Mouse (Mus musculus): ENCODE measurements around the gene Phf14. TPM values are rescaled to one million over a fixed set of nuclear protein-coding genes. Genes with fewer than 3 reads are reported as not detected.
"Not testable (repeated sequence)": the region's sequence is repeated elsewhere in the genome, so short reads cannot be mapped to it uniquely, and the experiment has no call there.

The Phf14 gene
- polyA plus RNA-seq, 1 experiment from 2014 or later: 101 TPM

DNA sequence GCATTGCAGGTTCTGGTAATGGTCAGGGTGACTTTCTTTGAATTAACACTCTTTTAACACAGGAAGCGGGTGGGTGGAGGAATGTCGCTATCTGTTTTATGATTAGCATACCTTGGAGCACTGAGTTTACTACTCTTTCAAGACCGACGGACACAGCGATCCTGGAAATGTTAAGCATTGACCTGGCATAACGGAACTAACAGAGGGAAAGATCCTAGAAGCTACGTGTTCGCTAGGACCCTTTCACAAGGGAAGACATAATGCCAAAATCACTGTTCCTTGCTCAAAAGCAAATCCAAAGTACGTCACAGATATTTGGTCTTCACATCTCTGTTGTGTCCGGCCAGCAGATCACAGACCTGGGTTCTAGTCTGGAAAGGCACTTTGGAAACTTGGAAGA, 199.7 kb downstream of the Phf14 start:
- Histone ChIP-seq H3K36me3 (no peaks in the 10 kb centered on the region), H3K4me3 (no peak overlapping the region), H3K9ac (no peak overlapping the region), H3K4me1 (no peaks in the 10 kb centered on the region), H3K27ac (no peak overlapping the region), H3K27me3 (replicated peaks) (no peaks in the 10 kb centered on the region), H3K4me2 (replicated peaks) (no peak overlapping the region), H3K9me3 (no peaks in the 10 kb centered on the region)
- no peak for ATAC-seq (ENCODE audit: low FRiP score, low read depth)
- 65% methylated on average over 10 of the region's 10 CpGs for WGBS

DNA sequence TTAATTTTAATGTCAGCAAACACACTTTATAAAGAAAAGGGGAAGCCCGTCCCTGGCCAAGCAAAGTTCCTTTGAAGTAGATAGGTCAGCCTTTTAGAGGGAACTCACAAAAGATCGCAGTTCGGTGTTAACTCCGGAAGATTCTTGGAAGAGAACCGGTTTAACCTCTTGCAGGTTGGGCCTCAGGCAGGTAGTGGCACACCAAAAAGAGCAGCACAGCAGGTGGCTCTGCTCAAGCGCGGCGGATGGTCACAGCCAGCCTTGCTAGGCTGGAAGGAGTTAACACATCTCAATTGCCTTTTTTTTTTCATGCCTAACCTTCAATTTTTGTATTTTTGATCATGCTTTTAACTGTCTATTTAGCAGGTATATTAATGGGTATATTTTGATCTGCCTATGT, 200.2 kb downstream of the Phf14 start:
- no peaks in the 10 kb centered on the region for H3K4me1 ChIP-seq
- H3K4me2 ChIP-seq (replicated peaks): no peak overlapping the region
- H3K27me3 ChIP-seq (replicated peaks): no peaks in the 10 kb centered on the region
- no peak overlapping the region for H3K4me3 ChIP-seq
- no peak overlapping the region for H3K27ac ChIP-seq
- H3K9ac ChIP-seq: no peak overlapping the region
- whole genome bisulfite sequencing: 25% methylated on average over 8 of the region's 8 CpGs
- H3K36me3 ChIP-seq: no peaks in the 10 kb centered on the region
- no peaks in the 10 kb centered on the region for H3K9me3 ChIP-seq
- no peak for ATAC-seq (ENCODE audit: low FRiP score, low read depth)

DNA sequence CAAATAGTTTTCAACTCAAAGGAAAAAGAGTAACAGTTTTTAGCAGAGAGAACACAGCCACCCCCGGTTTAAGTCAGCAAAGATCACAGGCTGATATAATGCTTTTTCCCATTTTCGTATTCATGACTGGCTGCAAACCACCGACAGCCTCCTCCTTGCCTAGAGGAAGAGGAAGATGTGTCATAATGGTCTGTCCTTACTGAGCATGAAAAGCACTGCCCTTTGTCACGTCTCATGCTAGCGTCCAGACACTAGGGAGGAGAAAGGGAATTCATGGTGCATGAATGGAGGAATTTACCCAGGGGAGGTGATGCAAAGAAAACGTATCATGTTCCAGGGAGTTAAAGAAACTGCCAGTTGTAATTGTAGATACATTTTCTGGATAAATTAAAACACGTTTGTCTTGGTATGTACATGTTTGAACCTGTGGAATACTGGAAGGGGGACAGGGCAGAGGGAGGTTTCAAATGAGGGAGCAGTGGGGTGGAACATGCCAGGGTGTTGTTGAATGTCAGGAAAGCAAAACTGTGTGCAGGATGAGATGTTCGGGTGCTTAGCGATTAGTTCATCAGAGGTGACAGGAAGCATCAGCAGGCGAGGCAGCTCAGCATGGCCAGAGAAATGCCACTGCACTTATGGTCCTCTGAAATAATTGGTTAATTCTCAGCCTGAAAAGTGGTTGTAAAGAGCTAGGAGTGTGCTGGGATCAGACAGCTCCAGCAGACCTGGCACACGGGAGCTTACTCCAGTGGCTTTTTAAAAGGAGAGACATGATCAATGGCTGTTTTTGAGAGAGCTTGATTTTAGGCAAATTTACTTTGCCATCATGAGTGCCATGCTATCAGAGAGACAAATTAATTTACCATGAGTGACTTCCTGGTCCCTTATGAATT, 209.6 kb downstream of the Phf14 start:
- H3K36me3 ChIP-seq: no peaks in the 10 kb centered on the region
- H3K27ac ChIP-seq: peak overlapping the region; percentile 46; the same call in 1 of the 2 replicates
- no peaks in the 10 kb centered on the region for H3K9me3 ChIP-seq
- no peaks in the 10 kb centered on the region for H3K27me3 ChIP-seq (replicated peaks)
- peak overlapping the region; percentile 40; the same call in 1 of the 2 replicates for H3K4me2 ChIP-seq (replicated peaks)
- no peak overlapping the region for H3K9ac ChIP-seq
- peak; percentile 41; the same call in 1 of the 2 replicates for ATAC-seq (ENCODE audit: low FRiP score, low read depth)
- H3K4me1 ChIP-seq: peaks cover 22% of the 10 kb centered on the region; the same call in 1 of the 2 replicates
- 43% methylated on average over 11 of the region's 11 CpGs for WGBS
- H3K4me3 ChIP-seq: no peak overlapping the region

DNA sequence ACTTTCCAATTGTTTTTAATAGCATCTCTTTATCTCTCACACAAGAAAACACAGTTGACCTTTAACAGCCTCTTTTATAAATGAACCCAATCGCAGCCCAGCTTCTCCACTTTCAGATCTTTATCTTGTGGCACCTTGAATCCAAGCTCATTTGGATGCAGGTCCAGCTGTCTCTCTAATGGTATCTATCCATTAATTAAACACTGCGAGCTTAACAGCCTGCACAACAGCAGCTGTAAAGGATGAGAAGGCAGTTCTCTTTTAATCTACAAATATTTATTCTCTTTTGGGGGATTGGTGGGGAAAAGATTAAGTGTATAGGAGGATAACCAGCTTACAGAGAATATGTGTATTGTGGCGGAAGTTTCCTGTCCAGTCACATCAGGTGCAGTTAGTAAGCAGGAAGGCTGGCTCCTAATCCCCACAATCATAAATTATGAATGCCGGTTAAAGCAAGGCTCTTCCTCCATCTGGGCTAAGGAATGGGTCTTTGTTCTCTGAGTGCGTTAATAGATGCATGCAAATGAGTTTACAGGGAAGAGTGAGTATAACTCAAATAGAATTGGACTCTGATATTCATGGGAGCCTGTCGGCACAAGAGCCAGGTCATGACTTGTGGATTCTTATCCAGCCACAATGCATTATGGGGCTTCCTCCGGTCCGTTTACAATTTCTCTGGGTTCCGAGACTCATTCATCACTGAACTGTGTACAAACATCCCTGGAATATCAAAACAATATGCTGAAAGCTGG, 210.4 kb downstream of the Phf14 start:
- Histone ChIP-seq H3K27ac (0 out of 2 replicates have a peak overlapping the region, but pooled peaks have one; percentile 33), H3K4me1 (peaks cover 22% of the 10 kb centered on the region; the same call in 1 of the 2 replicates), H3K36me3 (no peaks in the 10 kb centered on the region), H3K4me2 (replicated peaks) (peak overlapping the region; percentile 40), H3K4me3 (no peak overlapping the region), H3K9ac (no peak overlapping the region), H3K27me3 (replicated peaks) (no peaks in the 10 kb centered on the region), H3K9me3 (no peaks in the 10 kb centered on the region)
- WGBS: 24% methylated on average over 9 of the region's 9 CpGs
- peak; percentile 82 for ATAC-seq (ENCODE audit: low FRiP score, low read depth)

DNA sequence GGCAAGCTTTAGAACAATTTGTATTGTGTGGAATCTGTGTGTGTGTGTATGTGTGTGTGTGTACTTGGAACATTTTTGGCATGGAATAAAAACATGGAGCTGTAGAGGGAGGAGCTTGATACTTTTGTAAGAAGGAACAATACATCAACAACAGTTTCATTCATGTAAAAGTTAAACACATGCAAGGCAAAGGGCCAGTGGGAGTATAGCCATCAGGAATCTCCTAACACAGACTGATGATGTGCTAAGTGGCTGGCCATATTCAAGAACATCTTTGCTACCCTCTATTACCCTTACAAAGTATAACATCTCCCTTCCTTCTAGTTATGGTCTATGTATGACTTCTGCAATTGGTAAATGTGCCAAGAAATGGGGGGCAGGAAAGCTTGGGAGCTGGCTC, 215.2 kb downstream of the Phf14 start:
- peaks cover 7% of the 10 kb centered on the region; the same call in 1 of the 2 replicates for H3K4me1 ChIP-seq
- H3K9ac ChIP-seq: no peak overlapping the region
- no peaks in the 10 kb centered on the region for H3K36me3 ChIP-seq
- H3K27me3 ChIP-seq (replicated peaks): no peaks in the 10 kb centered on the region
- H3K4me3 ChIP-seq: no peak overlapping the region
- H3K4me2 ChIP-seq (replicated peaks): no peak overlapping the region
- ATAC-seq (ENCODE audit: low FRiP score, low read depth): no peak
- H3K9me3 ChIP-seq: no peaks in the 10 kb centered on the region
- H3K27ac ChIP-seq: no peak overlapping the region

DNA sequence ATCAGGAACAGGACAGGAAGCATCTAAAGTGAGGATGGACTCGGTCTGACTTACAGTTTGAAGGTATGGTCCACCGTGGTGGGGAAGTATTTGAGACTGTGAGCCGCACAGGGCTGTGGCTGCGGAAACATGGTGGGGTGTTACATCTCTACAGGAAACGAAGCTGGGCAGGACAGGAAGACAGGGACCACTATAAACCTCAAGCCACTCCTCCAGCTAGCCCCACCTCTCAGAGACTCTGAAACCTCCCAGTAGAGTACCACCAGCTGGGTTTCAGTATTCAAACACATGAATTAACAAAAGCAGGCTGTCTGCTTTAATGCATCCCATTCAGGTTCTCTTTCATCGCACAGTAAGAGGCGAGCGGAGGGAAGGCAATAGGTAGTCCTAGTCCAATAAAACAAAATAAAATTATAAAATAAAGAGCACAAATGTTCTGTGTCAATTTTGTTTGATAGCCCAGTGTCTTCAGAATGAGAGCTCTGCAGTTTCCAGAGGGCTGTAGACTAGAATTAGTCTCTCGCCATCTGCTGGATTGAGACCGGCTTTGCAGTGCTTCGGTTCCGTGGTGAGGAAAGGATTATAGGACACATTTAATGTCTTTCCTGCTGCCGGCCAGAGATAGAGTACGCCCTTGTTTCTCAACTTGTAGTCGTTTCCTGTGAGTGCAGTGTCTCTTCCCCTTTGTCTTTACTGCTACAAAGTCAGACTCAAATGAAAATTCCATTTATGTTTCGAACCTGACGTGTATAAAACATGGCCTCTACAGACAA, 217.6 kb downstream of the Phf14 start:
- Histone ChIP-seq H3K27me3 (replicated peaks) (no peaks in the 10 kb centered on the region), H3K36me3 (no peaks in the 10 kb centered on the region), H3K4me3 (no peak overlapping the region), H3K27ac (no peak overlapping the region), H3K9ac (no peak overlapping the region), H3K4me1 (no peaks in the 10 kb centered on the region), H3K9me3 (no peaks in the 10 kb centered on the region), H3K4me2 (replicated peaks) (peak overlapping the region; percentile 25)
- 33% methylated on average over 17 of the region's 17 CpGs for WGBS
- ATAC-seq (ENCODE audit: low FRiP score, low read depth): peak; percentile 87

DNA sequence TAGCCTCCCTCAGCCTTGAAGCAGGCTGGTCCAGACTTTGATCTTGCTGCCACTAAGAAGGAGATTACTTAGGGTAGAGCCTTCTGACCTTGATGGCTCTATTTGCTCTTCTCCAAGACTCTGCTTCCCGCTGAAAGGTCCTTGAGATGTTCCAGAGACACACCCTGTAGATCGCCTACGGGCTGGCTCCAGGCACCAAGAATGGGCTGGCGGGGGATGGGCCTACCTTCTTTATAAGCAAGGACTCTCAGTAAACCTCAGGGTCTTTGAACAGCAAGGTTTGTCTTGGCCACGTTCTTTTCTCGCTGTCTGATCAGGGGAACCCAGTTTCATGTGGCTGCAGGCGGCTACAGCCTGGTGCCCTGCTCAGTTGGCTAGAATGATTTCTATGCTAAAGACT, 219.0 kb downstream of the Phf14 start:
- H3K27me3 ChIP-seq (replicated peaks); H3K4me3 ChIP-seq; H3K4me2 ChIP-seq (replicated peaks); H3K9me3 ChIP-seq; H3K27ac ChIP-seq; ATAC-seq (ENCODE audit: low FRiP score, low read depth); H3K9ac ChIP-seq; H3K4me1 ChIP-seq; H3K36me3 ChIP-seq: not testable (repeated sequence)
- 86% methylated on average over 7 of the region's 7 CpGs for WGBS

DNA sequence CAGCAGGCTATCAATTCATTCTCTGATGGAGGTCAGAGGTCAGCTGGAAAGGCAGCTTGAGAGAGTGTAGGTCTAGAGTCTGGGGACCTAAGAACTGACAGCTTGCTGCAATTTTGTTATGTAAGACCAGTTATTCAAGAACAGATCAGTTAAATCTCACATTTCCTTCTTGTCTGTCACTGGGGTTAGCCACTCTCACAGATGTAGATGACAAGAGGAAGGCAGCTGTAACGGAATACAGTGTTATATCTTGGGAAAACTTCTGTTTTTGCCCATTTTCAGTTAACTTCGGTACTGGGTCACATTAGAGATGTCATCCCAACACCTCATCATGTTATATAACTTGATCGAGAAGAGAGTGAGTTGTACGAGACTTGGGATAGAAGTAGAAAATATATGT, 219.7 kb downstream of the Phf14 start:
- 88% methylated on average over 4 of the region's 4 CpGs for WGBS
- Histone ChIP-seq H3K9ac (no peak overlapping the region), H3K27me3 (replicated peaks) (no peaks in the 10 kb centered on the region), H3K4me2 (replicated peaks) (no peak overlapping the region), H3K27ac (no peak overlapping the region), H3K4me1 (no peaks in the 10 kb centered on the region), H3K9me3 (no peaks in the 10 kb centered on the region), H3K36me3 (no peaks in the 10 kb centered on the region), H3K4me3 (no peak overlapping the region)
- ATAC-seq (ENCODE audit: low FRiP score, low read depth): no peak

Other genes starting within 250 kb of the Phf14 start
- gene Ndufa4, start 312 bp upstream of the Phf14 start, polyA plus RNA-seq (2016; fragmentation: Nextera tagmentation; extraction: Ambion mirVana): 840 and 887 TPM in 2 replicates